Mouse (Mus musculus) liver, embryonic 15.5 days (tissue): Measurements from ENCODE around the gene BC030867. TPM values are rescaled to one million over a fixed set of nuclear protein-coding genes. Genes with fewer than 3 reads are reported as not detected.

ENCODE experiments used
- ATAC-seq: fragments of 200-750 bp; cut with Nextera tagmentation; 2 replicates; pipeline ENCODE4 v1.8.0; 2017; ENCODE audit warnings: moderate number of reproducible peaks, mild to moderate bottlenecking, moderate library complexity; ENCODE audit not compliant: insufficient read depth
- H3K27ac ChIP-seq: fragments of 300-500 bp; sonication (generic); replicated peaks from 2 replicates; pipeline ENCODE4 v1.5.1; 2015; ENCODE audit warnings: mild to moderate bottlenecking, inconsistent platforms
- H3K27me3 ChIP-seq: fragments of 300-500 bp; sonication (generic); 2 replicates; pipeline ENCODE4 v1.6.1; 2015; ENCODE audit warnings: mild to moderate bottlenecking, inconsistent platforms
- H3K36me3 ChIP-seq: fragments of 300-500 bp; sonication (generic); replicated peaks from 2 replicates; pipeline ENCODE4 v1.6.1; 2015; ENCODE audit warnings: moderate library complexity, mild to moderate bottlenecking, inconsistent platforms
- H3K4me1 ChIP-seq: fragments of 300-500 bp; sonication (generic); replicated peaks from 2 replicates; pipeline ENCODE4 v1.6.1; 2015; ENCODE audit warnings: inconsistent platforms
- H3K4me2 ChIP-seq: fragments of 300-500 bp; sonication (generic); 2 replicates; pipeline ENCODE4 v1.6.1; 2015; ENCODE audit warnings: moderate library complexity, mild to moderate bottlenecking, inconsistent platforms
- H3K4me3 ChIP-seq: fragments of 300-500 bp; sonication (generic); replicated peaks from 2 replicates; pipeline ENCODE4 v1.5.1; 2015; ENCODE audit warnings: mild to moderate bottlenecking, inconsistent platforms
- H3K9ac ChIP-seq: fragments of 300-500 bp; sonication (generic); 2 replicates; pipeline ENCODE4 v1.6.1; 2015; ENCODE audit warnings: moderate library complexity, mild to moderate bottlenecking, inconsistent platforms
- H3K9me3 ChIP-seq: fragments of 300-500 bp; sonication (generic); replicated peaks from 2 replicates; pipeline ENCODE4 v1.6.1; 2016; ENCODE audit warnings: inconsistent platforms
- WGBS: fragments of 180-500 bp; shearing (Covaris S2); methylation state at CpG from one replicate; pipeline ENCODE4 v1.1.7; 2015; ENCODE audit warnings: mixed read lengths; ENCODE audit not compliant: insufficient replicate concordance; 5-methylcytosine and 5-hydroxymethylcytosine counted together
- polyA plus RNA-seq: library from polyadenylated mRNA; unstranded; fragments of >200 nt; fragmentation: Nextera tagmentation; extraction: Ambion mirVana; gene quantifications from 2 replicates; pipeline ENCODE4 v1.2.1, GENCODE M21; 2015

BC030867 gene
- polyA plus RNA-seq, 1 experiment from 2014 or later = 14.1 TPM

- 63% methylated on average over 9 of the region's 9 CpGs for WGBS
- Histone ChIP-seq H3K9ac (no peak overlapping the region), H3K4me1 (peaks cover 16% of the 10 kb centered on the region), H3K27me3 (no peaks in the 10 kb centered on the region), H3K4me2 (no peak overlapping the region), H3K27ac (no peak overlapping the region), H3K4me3 (no peak overlapping the region), H3K36me3 (peaks cover 90% of the 10 kb centered on the region), H3K9me3 (no peaks in the 10 kb centered on the region)
- ATAC-seq = no peak
Observed at GRCm38 (mm10) chr11:102257514-102257913, 8.8 kb downstream of the BC030867 start.

- WGBS = 70% methylated on average over 6 of the region's 6 CpGs
- no peak overlapping the region for H3K4me2 ChIP-seq
- peaks cover 88% of the 10 kb centered on the region for H3K36me3 ChIP-seq
- no peak for ATAC-seq
- no peaks in the 10 kb centered on the region for H3K9me3 ChIP-seq
- no peak overlapping the region for H3K4me3 ChIP-seq
- no peak overlapping the region for H3K9ac ChIP-seq
- no peaks in the 10 kb centered on the region for H3K27me3 ChIP-seq
- H3K4me1 ChIP-seq = peaks cover 16% of the 10 kb centered on the region
- H3K27ac ChIP-seq = no peak overlapping the region
Observed at GRCm38 (mm10) chr11:102258095-102258494, 9.4 kb downstream of the BC030867 start.

GRCm38 (mm10) chr11:102258521-102258920 is 9.8 kb downstream of the BC030867 start:
- Histone ChIP-seq H3K4me2 (no peak overlapping the region), H3K9me3 (no peaks in the 10 kb centered on the region), H3K27me3 (no peaks in the 10 kb centered on the region), H3K4me3 (no peak overlapping the region), H3K27ac (no peak overlapping the region), H3K36me3 (peaks cover 88% of the 10 kb centered on the region), H3K4me1 (peaks cover 16% of the 10 kb centered on the region), H3K9ac (no peak overlapping the region)
- ATAC-seq = no peak
- 81% methylated on average over 3 of the region's 3 CpGs for WGBS

- Histone ChIP-seq H3K4me3 (no peak overlapping the region), H3K9ac (no peak overlapping the region), H3K36me3 (peaks cover 64% of the 10 kb centered on the region), H3K27me3 (no peaks in the 10 kb centered on the region), H3K27ac (no peak overlapping the region), H3K4me1 (peaks cover 7% of the 10 kb centered on the region), H3K4me2 (no peak overlapping the region), H3K9me3 (no peaks in the 10 kb centered on the region)
- WGBS = 86% methylated on average over 7 of the region's 7 CpGs
- no peak for ATAC-seq
Observed at GRCm38 (mm10) chr11:102263211-102263610, 14.5 kb downstream of the BC030867 start.

- WGBS = 67% methylated on average over 14 of the region's 14 CpGs
- no peaks in the 10 kb centered on the region for H3K27me3 ChIP-seq
- peaks cover 38% of the 10 kb centered on the region for H3K36me3 ChIP-seq
- H3K27ac ChIP-seq = no peak overlapping the region
- H3K4me1 ChIP-seq = peaks cover 3% of the 10 kb centered on the region; the same call in 1 of the 2 replicates
- no peaks in the 10 kb centered on the region for H3K9me3 ChIP-seq
- no peak overlapping the region for H3K4me2 ChIP-seq
- no peak overlapping the region for H3K4me3 ChIP-seq
- no peak overlapping the region for H3K9ac ChIP-seq
- no peak for ATAC-seq
Observed at GRCm38 (mm10) chr11:102265816-102266215, 17.1 kb downstream of the BC030867 start.

- no peak for ATAC-seq
- peaks cover 3% of the 10 kb centered on the region; the same call in 1 of the 2 replicates for H3K4me1 ChIP-seq
- H3K4me2 ChIP-seq = 0 out of 2 replicates have a peak overlapping the region, but pooled peaks have one; percentile 21
- no peak overlapping the region for H3K9ac ChIP-seq
- H3K36me3 ChIP-seq = peaks cover 29% of the 10 kb centered on the region
- no peak overlapping the region for H3K27ac ChIP-seq
- 77% methylated on average over 8 of the region's 8 CpGs for WGBS
- no peak overlapping the region for H3K4me3 ChIP-seq
- H3K27me3 ChIP-seq = no peaks in the 10 kb centered on the region
- H3K9me3 ChIP-seq = no peaks in the 10 kb centered on the region
Observed at GRCm38 (mm10) chr11:102266631-102267355, 18.1 kb downstream of the BC030867 start.

GRCm38 (mm10) chr11:102267480-102267879 is 18.8 kb downstream of the BC030867 start:
- 7% methylated on average over 11 of the region's 11 CpGs for WGBS
- H3K27ac ChIP-seq = no peak overlapping the region
- H3K27me3 ChIP-seq = no peaks in the 10 kb centered on the region; the same call in 1 of the 2 replicates
- 0 out of 2 replicates have a peak overlapping the region, but pooled peaks have one; percentile 21 for H3K4me2 ChIP-seq
- H3K36me3 ChIP-seq = peaks cover 22% of the 10 kb centered on the region
- H3K4me1 ChIP-seq = peaks cover 3% of the 10 kb centered on the region; the same call in 1 of the 2 replicates
- no peak for ATAC-seq
- no peak overlapping the region for H3K9ac ChIP-seq
- H3K9me3 ChIP-seq = no peaks in the 10 kb centered on the region
- H3K4me3 ChIP-seq = no peak overlapping the region

GRCm38 (mm10) chr11:102268520-102269244 is 20.0 kb downstream of the BC030867 start, which contains the start of gene Asb16:
Asb16 (plus strand) TSS chr11:102268743.
- no peak within 1 kb of the TSS for H3K4me2 ChIP-seq
- 82% methylated on average over 12 of the region's 12 CpGs for WGBS
- no peak for ATAC-seq

GRCm38 (mm10) chr11:102276411-102276915 is 27.8 kb downstream of the BC030867 start:
- Histone ChIP-seq H3K4me3 (peak overlapping the region; percentile 40), H3K36me3 (no peaks in the 10 kb centered on the region), H3K4me2 (peak overlapping the region; percentile 71), H3K9me3 (no peaks in the 10 kb centered on the region), H3K9ac (peak overlapping the region; percentile 35; the same call in 1 of the 2 replicates), H3K27ac (no peak overlapping the region), H3K4me1 (peaks cover 11% of the 10 kb centered on the region), H3K27me3 (peaks cover 13% of the 10 kb centered on the region)
- 3% methylated on average over 33 of the region's 33 CpGs for WGBS
- ATAC-seq = peak; percentile 54

More at GRCm38 (mm10) chr11:102268520-102269244, 20.0 kb downstream of the BC030867 start, which contains the start of gene Asb16:
- H3K36me3 ChIP-seq = peaks cover 12% of the 10 kb centered on the region; the same call in 1 of the 2 replicates
- no peak within 1 kb of the TSS for H3K4me3 ChIP-seq
- H3K9ac ChIP-seq = no peak within 1 kb of the TSS
- no peaks in the 10 kb centered on the region for H3K9me3 ChIP-seq
- no peak within 1 kb of the TSS for H3K27ac ChIP-seq
- no peaks in the 10 kb centered on the region; the same call in 1 of the 2 replicates for H3K27me3 ChIP-seq
- H3K4me1 ChIP-seq = peaks cover 3% of the 10 kb centered on the region; the same call in 1 of the 2 replicates

- 72% methylated on average over 8 of the region's 12 CpGs for WGBS
- ATAC-seq = no peak
- Histone ChIP-seq H3K36me3 (no peaks in the 10 kb centered on the region), H3K27me3 (peaks cover 13% of the 10 kb centered on the region; the same call in 1 of the 2 replicates), H3K9me3 (no peaks in the 10 kb centered on the region), H3K4me1 (peaks cover 11% of the 10 kb centered on the region), H3K27ac (no peak overlapping the region), H3K9ac (no peak overlapping the region), H3K4me2 (no peak overlapping the region), H3K4me3 (no peak overlapping the region)
Observed at GRCm38 (mm10) chr11:102277754-102278153, 29.1 kb downstream of the BC030867 start.

- ATAC-seq = no peak
- Histone ChIP-seq H3K27ac (no peak overlapping the region), H3K4me2 (no peak overlapping the region), H3K4me1 (peaks cover 18% of the 10 kb centered on the region), H3K4me3 (no peak overlapping the region), H3K9me3 (no peaks in the 10 kb centered on the region), H3K9ac (no peak overlapping the region), H3K36me3 (no peaks in the 10 kb centered on the region), H3K27me3 (peaks cover 13% of the 10 kb centered on the region; the same call in 1 of the 2 replicates)
- 73% methylated on average over 3 of the region's 3 CpGs for WGBS
Observed at GRCm38 (mm10) chr11:102279595-102279994, 30.9 kb downstream of the BC030867 start.
